Mouse (Mus musculus): ENCODE results near the gene Sema5a. TPM values are rescaled to one million over a fixed set of nuclear protein-coding genes. Genes with fewer than 3 reads are reported as not detected.

The Sema5a gene
- total and polyA plus RNA-seq, 3 experiments, result 0.17 to 0.27 (median 0.17) TPM

GRCm38 (mm10) chr15:32514877-32515276 is 270.3 kb downstream of the Sema5a start:
- TF ChIP-seq USF1 (IDR thresholded peaks at IDR 0.05; ENCODE audit: low read depth, low read length) (no peak), HCFC1 (IDR thresholded peaks at IDR 0.05; ENCODE audit: low read depth, low read length) (no peak), UBTF (IDR thresholded peaks at IDR 0.05; ENCODE audit: low read depth, low read length) (no peak), POLR2A (IDR thresholded peaks at IDR 0.05; ENCODE audit: low read depth, low read length) (no peak), SIN3A (IDR thresholded peaks at IDR 0.05; ENCODE audit: low read length) (no peak), IRF4 (IDR thresholded peaks at IDR 0.05; ENCODE audit: low read depth, low read length) (no peak), GABPA (IDR thresholded peaks at IDR 0.05; ENCODE audit: insufficient replicate concordance, low read depth, low read length) (no peak), CHD1 (IDR thresholded peaks at IDR 0.05; ENCODE audit: low read depth, low read length) (no peak), ZC3H11A (IDR thresholded peaks at IDR 0.05; ENCODE audit: low read depth, low read length) (no peak), KAT2A (IDR thresholded peaks at IDR 0.05; ENCODE audit: insufficient replicate concordance, low read length) (no peak), ZKSCAN1 (IDR thresholded peaks at IDR 0.05; ENCODE audit: borderline replicate concordance, low read depth, low read length) (no peak), POLR2AphosphoS2 (IDR thresholded peaks at IDR 0.05; ENCODE audit: low read depth, low read length) (no peak), MAZ (IDR thresholded peaks at IDR 0.05; ENCODE audit: low read depth, low read length) (no peak), MXI1 (IDR thresholded peaks at IDR 0.05; ENCODE audit: low read depth, low read length) (no peak), ZNF384 (IDR thresholded peaks at IDR 0.05; ENCODE audit: low read depth, low read length) (no peak), BHLHE40 (IDR thresholded peaks at IDR 0.05; ENCODE audit: low read depth, low read length) (no peak), ETS1 (conservative IDR thresholded peaks at IDR 0.05; ENCODE audit: low read depth, low read length) (no peak)
- DNase-seq (ENCODE audit: extremely low read depth), result no peak
- no peak overlapping the region for H3K4me2 ChIP-seq (ENCODE audit: insufficient read depth, low read depth, poor library complexity, severe bottlenecking)
- no peaks in the 10 kb centered on the region for H3K4me1 ChIP-seq (ENCODE audit: control insufficient read depth in 1 of 2, insufficient read depth in 2 of 2)
- in situ Hi-C loops (cut with MboI; ENCODE audit: low pct_ligation_motif_present, low pct_unique_long_range_greater_than_20kb, low sequenced_read_pairs) (no loop called here), dilution Hi-C loops (cut with MboI; ENCODE audit: extremely low pct_ligation_motif_present, extremely low pct_unique_long_range_greater_than_20kb, low sequenced_read_pairs) (no loop called here)
- H3K4me3 ChIP-seq (replicated peaks in 1 of 3; ENCODE audit: low read depth in 2 of 3, low read length in 2 of 3, poor library complexity in 1 of 3), result no peak overlapping the region
- H3K27ac ChIP-seq (ENCODE audit: insufficient read depth, low read depth), result no peak overlapping the region
- no peaks in the 10 kb centered on the region for H3K79me2 ChIP-seq (replicated peaks; ENCODE audit: control insufficient read depth, extremely low read depth, insufficient read depth, poor library complexity, severe bottlenecking)
- no peaks in the 10 kb centered on the region for H3K27me3 ChIP-seq (replicated peaks)
- no peaks in the 10 kb centered on the region for H3K9me3 ChIP-seq (replicated peaks; ENCODE audit: low read length)
- no peaks in the 10 kb centered on the region for H3K36me3 ChIP-seq (replicated peaks in 1 of 2; ENCODE audit: control insufficient read depth in 1 of 2, insufficient read depth in 1 of 2, low read length in 1 of 2)
- no peak overlapping the region for H3K9ac ChIP-seq (ENCODE audit: insufficient read depth, low read depth)

GRCm38 (mm10) chr15:32517954-32518353 is 273.3 kb downstream of the Sema5a start:
- TF ChIP-seq POLR2AphosphoS2 (IDR thresholded peaks at IDR 0.05; ENCODE audit: low read depth, low read length) (no peak), ZMIZ1 (IDR thresholded peaks at IDR 0.05; ENCODE audit: low read depth, low read length) (no peak), MAZ (IDR thresholded peaks at IDR 0.05; ENCODE audit: low read depth, low read length) (no peak), USF2 (conservative IDR thresholded peaks at IDR 0.05; ENCODE audit: low read depth, low read length) (no peak), UBTF (IDR thresholded peaks at IDR 0.05; ENCODE audit: low read depth, low read length) (no peak), ELF1 (IDR thresholded peaks at IDR 0.05; ENCODE audit: low read depth, low read length) (no peak), TCF12 (IDR thresholded peaks at IDR 0.05; ENCODE audit: low read depth, low read length) (no peak), SIN3A (IDR thresholded peaks at IDR 0.05; ENCODE audit: low read length) (no peak), E2F4 (IDR thresholded peaks at IDR 0.05; ENCODE audit: insufficient replicate concordance, low read depth, low read length) (no peak), ZKSCAN1 (IDR thresholded peaks at IDR 0.05; ENCODE audit: borderline replicate concordance, low read depth, low read length) (no peak), CHD1 (IDR thresholded peaks at IDR 0.05; ENCODE audit: low read depth, low read length) (no peak), MYC (IDR thresholded peaks at IDR 0.05; ENCODE audit: low read depth, low read length) (no peak), HCFC1 (IDR thresholded peaks at IDR 0.05; ENCODE audit: low read depth, low read length) (no peak), ETS1 (conservative IDR thresholded peaks at IDR 0.05; ENCODE audit: low read depth, low read length) (no peak), JUN (IDR thresholded peaks at IDR 0.05; ENCODE audit: insufficient read depth, low read depth, low read length) (no peak), PAX5 (IDR thresholded peaks at IDR 0.05; ENCODE audit: low read length) (no peak), RAD21 (IDR thresholded peaks at IDR 0.05; ENCODE audit: low read depth, low read length) (no peak), GABPA (IDR thresholded peaks at IDR 0.05; ENCODE audit: insufficient replicate concordance, low read depth, low read length) (no peak), NELFE (IDR thresholded peaks at IDR 0.05; ENCODE audit: low read depth, low read length) (no peak)
- Histone ChIP-seq H3K27me3 (replicated peaks) (no peaks in the 10 kb centered on the region), H3K4me1 (ENCODE audit: control insufficient read depth in 1 of 2, insufficient read depth in 2 of 2) (no peaks in the 10 kb centered on the region), H3K9me3 (replicated peaks; ENCODE audit: low read length) (no peaks in the 10 kb centered on the region), H3K36me3 (replicated peaks in 1 of 2; ENCODE audit: control insufficient read depth in 1 of 2, insufficient read depth in 1 of 2, low read length in 1 of 2) (no peaks in the 10 kb centered on the region), H3K4me2 (ENCODE audit: insufficient read depth, low read depth, poor library complexity, severe bottlenecking) (no peak overlapping the region), H3K4me3 (replicated peaks in 1 of 3; ENCODE audit: low read depth in 2 of 3, low read length in 2 of 3, poor library complexity in 1 of 3) (no peak overlapping the region), H3K79me2 (replicated peaks; ENCODE audit: control insufficient read depth, extremely low read depth, insufficient read depth, poor library complexity, severe bottlenecking) (no peaks in the 10 kb centered on the region), H3K9ac (ENCODE audit: insufficient read depth, low read depth) (no peak overlapping the region), H3K27ac (ENCODE audit: insufficient read depth, low read depth) (no peak overlapping the region)
- DNase-seq (ENCODE audit: extremely low read depth), result no peak
- in situ Hi-C loops (cut with MboI; ENCODE audit: low pct_ligation_motif_present, low pct_unique_long_range_greater_than_20kb, low sequenced_read_pairs) (no loop called here), dilution Hi-C loops (cut with MboI; ENCODE audit: extremely low pct_ligation_motif_present, extremely low pct_unique_long_range_greater_than_20kb, low sequenced_read_pairs) (no loop called here)

All from CH12.LX (cell line).